Mouse (Mus musculus): ENCODE measurements at regions not wholly inside any gene's neighbourhood (a gene's known extent, or its start where the extent isn't known, plus 50 kb on each side); places are given as distances from the start of the nearest gene placed in this dataset.

- peak; percentile 75 for ATAC-seq (ENCODE audit: insufficient number of reproducible peaks, insufficient read depth, low FRiP score, low TSS enrichment, low read depth)
- Histone ChIP-seq H3K27ac (peak overlapping the region; percentile 48), H3K27me3 (no peaks in the 10 kb centered on the region), H3K9me3 (no peaks in the 10 kb centered on the region), H3K4me2 (no peak overlapping the region), H3K36me3 (no peaks in the 10 kb centered on the region), H3K4me1 (peaks cover 11% of the 10 kb centered on the region), H3K9ac (no peak overlapping the region), H3K4me3 (no peak overlapping the region)
- WGBS = 31% methylated on average over 8 of the region's 8 CpGs
Observed at GRCm38 (mm10) chr2:144123395-144124034, 90.7 kb downstream of the Banf2 start.

DNA sequence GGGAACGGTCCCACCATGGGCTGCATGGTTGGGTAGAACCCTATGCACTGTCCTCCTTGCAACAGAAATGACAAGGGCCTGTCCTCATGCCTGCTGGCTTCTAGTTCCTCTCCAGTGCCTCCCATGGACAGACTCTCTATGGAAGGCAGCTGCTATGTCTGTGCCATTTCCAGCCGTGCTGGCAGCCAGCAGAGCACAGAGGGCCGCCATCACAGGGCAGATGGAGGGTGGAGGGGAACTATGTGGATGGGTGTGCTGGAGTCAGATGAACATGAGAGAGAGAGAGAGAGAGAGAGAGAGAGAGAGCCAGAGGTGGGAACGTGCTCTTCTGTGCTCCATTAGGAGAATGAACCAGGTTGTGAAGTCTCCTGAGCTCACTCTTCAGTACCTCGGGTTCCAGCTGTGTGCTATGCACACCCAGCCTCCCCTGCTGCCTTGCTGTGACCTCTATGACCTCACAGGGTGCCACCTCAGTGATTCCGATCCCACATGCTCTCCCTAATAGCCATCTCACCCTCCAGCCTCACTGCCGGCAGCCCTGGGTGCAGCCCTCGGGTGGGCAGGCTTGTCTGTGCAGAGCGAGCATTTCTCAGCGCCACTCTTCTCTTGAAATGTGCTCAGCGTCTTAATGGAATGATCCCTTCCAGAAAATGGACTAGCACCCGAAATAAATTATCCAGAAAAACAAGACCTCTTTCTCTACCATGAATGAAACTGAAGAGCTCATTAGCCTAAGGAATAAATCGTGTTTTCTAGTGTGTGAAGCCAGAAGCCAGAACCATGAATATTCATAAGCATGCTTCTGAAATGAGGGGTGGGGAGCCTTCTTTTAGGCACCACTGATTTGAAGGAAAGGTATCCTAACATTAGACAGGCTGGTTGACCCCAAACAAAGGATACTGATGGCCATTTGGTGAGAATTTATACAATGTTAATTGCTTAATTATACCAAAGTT lies 94.5 kb downstream of the Banf2 start:
- no peak for ATAC-seq (ENCODE audit: insufficient number of reproducible peaks, insufficient read depth, low FRiP score, low TSS enrichment, low read depth)
- H3K27me3 ChIP-seq = no peaks in the 10 kb centered on the region
- H3K36me3 ChIP-seq = no peaks in the 10 kb centered on the region
- H3K9ac ChIP-seq = no peak overlapping the region
- no peaks in the 10 kb centered on the region for H3K9me3 ChIP-seq
- H3K4me2 ChIP-seq = no peak overlapping the region
- peaks cover 11% of the 10 kb centered on the region for H3K4me1 ChIP-seq
- no peak overlapping the region for H3K4me3 ChIP-seq
- 68% methylated on average over 13 of the region's 13 CpGs for WGBS
- H3K27ac ChIP-seq = no peak overlapping the region

DNA sequence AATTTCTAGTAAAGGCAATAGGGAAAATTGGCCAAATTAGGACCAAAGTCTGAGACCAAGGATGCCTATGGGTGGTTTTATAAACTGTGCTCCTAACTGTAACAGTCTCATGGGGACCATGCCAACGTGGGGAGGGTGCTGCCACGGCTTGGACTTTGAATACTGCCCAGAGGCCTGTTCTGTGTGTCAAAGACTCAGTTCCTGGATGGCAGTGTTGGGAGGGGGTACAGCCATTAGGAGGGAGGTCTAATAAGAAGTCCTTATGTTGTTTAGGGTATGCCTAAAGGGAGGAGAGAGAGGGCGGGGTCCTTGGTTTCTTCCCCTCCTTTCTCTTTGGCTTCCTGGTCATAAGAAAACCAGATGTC lies 95.2 kb downstream of the Banf2 start:
- Histone ChIP-seq H3K4me3 (no peak overlapping the region), H3K4me2 (no peak overlapping the region), H3K4me1 (peaks cover 8% of the 10 kb centered on the region), H3K36me3 (no peaks in the 10 kb centered on the region), H3K27ac (no peak overlapping the region), H3K27me3 (no peaks in the 10 kb centered on the region), H3K9ac (no peak overlapping the region), H3K9me3 (no peaks in the 10 kb centered on the region)
- 82% methylated on average over 3 of the region's 3 CpGs for WGBS
- no peak for ATAC-seq (ENCODE audit: insufficient number of reproducible peaks, insufficient read depth, low FRiP score, low TSS enrichment, low read depth)

- Histone ChIP-seq H3K4me3 (no peak overlapping the region), H3K27ac (no peak overlapping the region), H3K4me2 (no peak overlapping the region), H3K9me3 (0 out of 2 replicates have a peak, but pooled peaks cover 3% of the 10 kb centered on the region), H3K36me3 (no peaks in the 10 kb centered on the region), H3K27me3 (no peaks in the 10 kb centered on the region), H3K9ac (no peak overlapping the region), H3K4me1 (peaks cover 2% of the 10 kb centered on the region; the same call in 1 of the 2 replicates)
- ATAC-seq (ENCODE audit: insufficient number of reproducible peaks, insufficient read depth, low FRiP score, low TSS enrichment, low read depth) = no peak
- WGBS = 78% methylated on average over 4 of the region's 4 CpGs
Observed at GRCm38 (mm10) chr2:144128527-144128926, 95.7 kb downstream of the Banf2 start.

- Histone ChIP-seq H3K27me3 (no peaks in the 10 kb centered on the region), H3K27ac (peak overlapping the region; percentile 22; the same call in 1 of the 2 replicates), H3K9ac (no peak overlapping the region), H3K36me3 (no peaks in the 10 kb centered on the region), H3K4me3 (no peak overlapping the region), H3K4me2 (no peak overlapping the region), H3K9me3 (0 out of 2 replicates have a peak, but pooled peaks cover 3% of the 10 kb centered on the region), H3K4me1 (peaks cover 12% of the 10 kb centered on the region)
- WGBS = 55% methylated on average over 14 of the region's 14 CpGs
- ATAC-seq (ENCODE audit: insufficient number of reproducible peaks, insufficient read depth, low FRiP score, low TSS enrichment, low read depth) = no peak
Observed at GRCm38 (mm10) chr2:144133806-144134574, 101.1 kb downstream of the Banf2 start.

GRCm38 (mm10) chr2:144134575-144134958 lies 101.7 kb downstream of the Banf2 start:
- Histone ChIP-seq H3K27me3 (no peaks in the 10 kb centered on the region), H3K4me1 (peaks cover 18% of the 10 kb centered on the region), H3K4me2 (no peak overlapping the region), H3K36me3 (no peaks in the 10 kb centered on the region), H3K27ac (peak overlapping the region; percentile 22; the same call in 1 of the 2 replicates), H3K4me3 (no peak overlapping the region), H3K9ac (no peak overlapping the region), H3K9me3 (0 out of 2 replicates have a peak, but pooled peaks cover 3% of the 10 kb centered on the region)
- no peak for ATAC-seq (ENCODE audit: insufficient number of reproducible peaks, insufficient read depth, low FRiP score, low TSS enrichment, low read depth)
- WGBS = 53% methylated on average over 9 of the region's 9 CpGs

- H3K9me3 ChIP-seq = 0 out of 2 replicates have a peak, but pooled peaks cover 3% of the 10 kb centered on the region
- H3K9ac ChIP-seq = no peak overlapping the region
- no peaks in the 10 kb centered on the region for H3K36me3 ChIP-seq
- H3K4me3 ChIP-seq = no peak overlapping the region
- H3K27me3 ChIP-seq = no peaks in the 10 kb centered on the region
- no peak for ATAC-seq (ENCODE audit: insufficient number of reproducible peaks, insufficient read depth, low FRiP score, low TSS enrichment, low read depth)
- 92% methylated on average over 1 of the region's 1 CpGs for WGBS
- H3K4me1 ChIP-seq = peaks cover 18% of the 10 kb centered on the region
- no peak overlapping the region for H3K4me2 ChIP-seq
- no peak overlapping the region for H3K27ac ChIP-seq
Observed at GRCm38 (mm10) chr2:144135586-144135985, 102.7 kb downstream of the Banf2 start.

DNA sequence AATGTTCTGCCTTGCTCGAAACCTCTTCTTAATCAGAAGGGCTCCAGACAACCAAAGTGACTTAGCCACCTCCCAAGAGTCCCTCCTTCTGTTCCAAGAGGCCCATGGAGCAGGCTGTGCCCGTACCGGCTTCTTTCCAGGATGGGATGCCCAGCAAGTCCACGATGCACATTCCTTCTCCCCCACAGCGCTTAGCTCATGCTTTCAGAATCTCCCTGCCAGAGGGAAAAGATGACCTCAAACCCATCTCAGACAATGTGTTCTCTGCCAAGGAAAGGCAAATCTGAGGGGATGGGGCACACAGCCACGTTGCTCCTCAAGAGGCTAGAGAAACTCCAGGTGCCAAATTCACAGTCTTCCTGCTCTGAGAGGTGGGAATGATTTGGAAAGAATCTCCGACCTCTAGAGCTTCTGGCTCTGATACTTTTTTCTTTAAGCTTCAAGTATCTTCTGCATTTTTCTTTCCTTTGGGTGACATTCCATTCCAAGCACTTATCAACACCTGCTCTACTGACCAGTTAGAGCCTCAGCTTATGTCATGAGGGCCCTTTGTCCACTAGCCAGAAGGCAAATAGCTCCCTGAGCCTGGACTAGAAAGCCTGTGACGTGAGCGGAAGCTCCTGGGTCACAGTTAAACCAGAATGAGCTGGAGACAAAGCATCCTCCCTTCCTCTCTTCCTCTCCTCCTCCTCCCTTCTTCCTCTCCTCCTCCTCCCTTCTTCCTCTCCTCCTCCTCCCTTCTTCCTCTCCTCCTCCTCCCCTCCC lies 110.9 kb downstream of the Banf2 start:
- Histone ChIP-seq H3K4me1 (peaks cover 6% of the 10 kb centered on the region), H3K9me3 (no peaks in the 10 kb centered on the region), H3K36me3 (no peaks in the 10 kb centered on the region), H3K9ac (no peak overlapping the region), H3K4me3 (no peak overlapping the region), H3K27ac (no peak overlapping the region), H3K27me3 (no peaks in the 10 kb centered on the region), H3K4me2 (no peak overlapping the region)
- 77% methylated on average over 9 of the region's 9 CpGs for WGBS
- ATAC-seq (ENCODE audit: insufficient number of reproducible peaks, insufficient read depth, low FRiP score, low TSS enrichment, low read depth) = no peak

- Histone ChIP-seq H3K27ac (no peak overlapping the region), H3K9me3 (no peaks in the 10 kb centered on the region), H3K9ac (no peak overlapping the region), H3K27me3 (no peaks in the 10 kb centered on the region), H3K4me3 (no peak overlapping the region), H3K36me3 (no peaks in the 10 kb centered on the region), H3K4me1 (no peaks in the 10 kb centered on the region; the same call in 1 of the 2 replicates), H3K4me2 (no peak overlapping the region)
- WGBS = 88% methylated on average over 5 of the region's 5 CpGs
- no peak for ATAC-seq (ENCODE audit: insufficient number of reproducible peaks, insufficient read depth, low FRiP score, low TSS enrichment, low read depth)
Observed at GRCm38 (mm10) chr2:144144486-144145136, 111.8 kb downstream of the Banf2 start.

- H3K9ac ChIP-seq = no peak overlapping the region
- H3K4me3 ChIP-seq = no peak overlapping the region
- 39% methylated on average over 7 of the region's 7 CpGs for WGBS
- peaks cover 52% of the 10 kb centered on the region for H3K4me1 ChIP-seq
- no peak overlapping the region for H3K4me2 ChIP-seq
- H3K27me3 ChIP-seq = no peaks in the 10 kb centered on the region
- ATAC-seq (ENCODE audit: insufficient number of reproducible peaks, insufficient read depth, low FRiP score, low TSS enrichment, low read depth) = no peak
- H3K9me3 ChIP-seq = no peaks in the 10 kb centered on the region
- H3K27ac ChIP-seq = no peak overlapping the region
- no peaks in the 10 kb centered on the region for H3K36me3 ChIP-seq
Observed at GRCm38 (mm10) chr2:144156456-144157211, 113.8 kb upstream of the Mgme1 start.

All from embryonic facial prominence, embryonic 13.5 days (tissue).